ENCODE assay signal across 15 mouse cellular contexts in genomic region chr13:69479906-69480305, GRCm38 (mm10).
"Had no signal": no experiment of that assay in that cellular context is flagged by ENCODE, and none has a peak within 500 bp of the region (broad histone marks: within the 10 kb centered on the region; RNA-seq: fewer than 3 reads in every experiment).

No protein-coding gene starts in this region.

- H3K9me3 ChIP-seq: neural tube, embryonic 13.5 days; stomach, embryonic 15.5 days had no signal

- H3K36me3 ChIP-seq: neural tube, embryonic 13.5 days; stomach, embryonic 15.5 days had no signal

- H3K4me2 ChIP-seq: neural tube, embryonic 13.5 days; stomach, embryonic 15.5 days had no signal

- H3K9ac ChIP-seq: neural tube, embryonic 13.5 days; stomach, embryonic 15.5 days had no signal

- H3K4me3 ChIP-seq: neural tube, embryonic 13.5 days; stomach, embryonic 15.5 days had no signal

- DNase-seq: retina, postnatal 1 day; right cerebral cortex, adult 18-20 months; right cerebral cortex, postnatal 14 days; right cerebral cortex, postnatal 25 days; right cerebral cortex, postnatal 4 days; spleen, adult 18-20 months; thymus, adult 18-20 months; thymus, adult 2 months; thymus, postnatal 14 days; thymus, postnatal 25 days; thymus, postnatal 36 days; thymus, postnatal 4 days had no signal

- H3K27ac ChIP-seq: neural tube, embryonic 13.5 days; stomach, embryonic 15.5 days; stomach, postnatal 0 days had no signal
